Mouse (Mus musculus): ENCODE results near the gene Ndufa4l2.

The Ndufa4l2 gene

GRCm38 (mm10) chr10:127514764-127515163 is at the start of gene Ndufa4l2:
Gene Ndufa4l2, plus strand, starts transcription at chr10:127514967.
- no peak for DNase-seq (ENCODE audit: low read depth)

- DNase-seq (ENCODE audit: low read depth), result peak; percentile 31
Measured at GRCm38 (mm10) chr10:127471281-127471988, 43.3 kb upstream of the Ndufa4l2 start.

GRCm38 (mm10) chr10:127472722-127473121 is 42.0 kb upstream of the Ndufa4l2 start:
- DNase-seq (ENCODE audit: low read depth), result no peak

GRCm38 (mm10) chr10:127475175-127475574 is 39.6 kb upstream of the Ndufa4l2 start:
- DNase-seq (ENCODE audit: low read depth), result no peak

GRCm38 (mm10) chr10:127476541-127476940 is 38.2 kb upstream of the Ndufa4l2 start:
- no peak for DNase-seq (ENCODE audit: low read depth)

GRCm38 (mm10) chr10:127477301-127477700 is 37.5 kb upstream of the Ndufa4l2 start:
- DNase-seq (ENCODE audit: low read depth), result no peak

- peak; percentile 50 for DNase-seq (ENCODE audit: low read depth)
Measured at GRCm38 (mm10) chr10:127479131-127479530, 35.6 kb upstream of the Ndufa4l2 start.

- no peak for DNase-seq (ENCODE audit: low read depth)
Measured at GRCm38 (mm10) chr10:127480833-127481813, 33.6 kb upstream of the Ndufa4l2 start.

GRCm38 (mm10) chr10:127485235-127485634 is 29.5 kb upstream of the Ndufa4l2 start:
- DNase-seq (ENCODE audit: low read depth), result no peak

- DNase-seq (ENCODE audit: low read depth), result no peak
Measured at GRCm38 (mm10) chr10:127488856-127489255, 25.9 kb upstream of the Ndufa4l2 start.

- no peak for DNase-seq (ENCODE audit: low read depth)
Measured at GRCm38 (mm10) chr10:127490160-127491127, 24.3 kb upstream of the Ndufa4l2 start.

- no peak for DNase-seq (ENCODE audit: low read depth)
Measured at GRCm38 (mm10) chr10:127491128-127491512, 23.6 kb upstream of the Ndufa4l2 start.

- DNase-seq (ENCODE audit: low read depth), result no peak
Measured at GRCm38 (mm10) chr10:127492118-127492517, 22.6 kb upstream of the Ndufa4l2 start.

GRCm38 (mm10) chr10:127496156-127496555 is 18.6 kb upstream of the Ndufa4l2 start:
- DNase-seq (ENCODE audit: low read depth), result no peak

- no peak for DNase-seq (ENCODE audit: low read depth)
Measured at GRCm38 (mm10) chr10:127499516-127499915, 15.3 kb upstream of the Ndufa4l2 start.

GRCm38 (mm10) chr10:127500042-127500441 is 14.7 kb upstream of the Ndufa4l2 start:
- no peak for DNase-seq (ENCODE audit: low read depth)

GRCm38 (mm10) chr10:127500894-127501893 is 13.6 kb upstream of the Ndufa4l2 start, which contains the start of gene Stac3:
Gene Stac3, plus strand, starts transcription at chr10:127501686.
- DNase-seq (ENCODE audit: low read depth), result no peak

GRCm38 (mm10) chr10:127508239-127508638 is 6.5 kb upstream of the Ndufa4l2 start:
- peak; percentile 93 for DNase-seq (ENCODE audit: low read depth)

- DNase-seq (ENCODE audit: low read depth), result peak; percentile 95
Measured at GRCm38 (mm10) chr10:127509051-127509836, 5.5 kb upstream of the Ndufa4l2 start.

Data from induced T-regulatory cell, adult 2 months (primary cell).